Mouse (Mus musculus) liver, embryonic 14.5 days (tissue): ENCODE measurements around the gene Tmem87b.

Experiments used
- CTCF ChIP-seq: IDR thresholded peaks from 2 replicates; pipeline ENCODE4 v1.5.1; 2016; ENCODE audit warnings: antibody characterized with exemption, low read depth, control low read depth
- EP300 ChIP-seq: IDR thresholded peaks from 2 replicates; pipeline ENCODE4 v1.6.1; 2016; ENCODE audit warnings: antibody characterized with exemption, low read depth

DNA sequence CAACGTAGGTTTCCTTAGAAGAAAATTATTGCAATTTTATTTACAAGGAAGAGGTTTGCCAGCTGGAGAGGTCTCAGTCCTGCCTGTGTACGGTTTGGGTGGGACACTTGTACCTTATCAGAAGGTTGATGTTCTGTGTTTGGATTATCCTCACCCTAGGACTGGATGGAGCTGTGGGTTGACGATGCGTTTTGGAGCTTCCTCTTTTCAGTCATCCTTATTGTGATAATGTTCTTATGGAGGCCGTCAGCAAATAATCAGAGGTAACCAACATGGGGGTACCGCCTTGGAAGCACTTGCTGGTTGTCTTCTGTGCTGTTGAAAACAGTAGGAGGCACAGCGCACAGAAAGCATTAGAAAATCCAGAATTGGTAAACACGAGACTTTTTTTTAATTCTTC, 24.5 kb downstream of the Tmem87b start:
- TF ChIP-seq EP300, result no peak
- no peak for TF ChIP-seq CTCF
